Mouse (Mus musculus): ENCODE data around the gene Gm16405. TPM values are rescaled to one million over a fixed set of nuclear protein-coding genes. Genes with fewer than 3 reads are reported as not detected.
"Not testable (repeated sequence)": the region's sequence is repeated elsewhere in the genome, so short reads cannot be mapped to it uniquely, and the experiment has no call there.

Gene Gm16405
- not detected in 2 replicates for polyA plus RNA-seq (2016; fragmentation: Nextera tagmentation; extraction: Ambion mirVana)

GRCm38 (mm10) chrX:54530908-54531307 lies at the start of gene Gm16405:
TSS of gene Gm16405 (plus strand) at chrX:54531208.
- ATAC-seq (ENCODE audit: insufficient number of reproducible peaks, insufficient read depth, low FRiP score, low TSS enrichment); H3K9ac ChIP-seq: not testable (repeated sequence)
- no CpG with 5 or more reads among the region's 7 CpGs for WGBS

More at GRCm38 (mm10) chrX:54530908-54531307, at the start of gene Gm16405:
- not testable (repeated sequence) for H3K36me3 ChIP-seq; H3K4me3 ChIP-seq; H3K27ac ChIP-seq; H3K9me3 ChIP-seq; H3K4me2 ChIP-seq (replicated peaks); H3K4me1 ChIP-seq; H3K27me3 ChIP-seq

Other genes with a start within 250 kb of the Gm16405 start
- not detected in 2 replicates for gene Gm16430, start 91.0 kb downstream of the Gm16405 start, polyA plus RNA-seq (2016; fragmentation: Nextera tagmentation; extraction: Ambion mirVana)